Comparison of ENCODE assay signal across 9 mouse cellular contexts in the genomic region with DNA sequence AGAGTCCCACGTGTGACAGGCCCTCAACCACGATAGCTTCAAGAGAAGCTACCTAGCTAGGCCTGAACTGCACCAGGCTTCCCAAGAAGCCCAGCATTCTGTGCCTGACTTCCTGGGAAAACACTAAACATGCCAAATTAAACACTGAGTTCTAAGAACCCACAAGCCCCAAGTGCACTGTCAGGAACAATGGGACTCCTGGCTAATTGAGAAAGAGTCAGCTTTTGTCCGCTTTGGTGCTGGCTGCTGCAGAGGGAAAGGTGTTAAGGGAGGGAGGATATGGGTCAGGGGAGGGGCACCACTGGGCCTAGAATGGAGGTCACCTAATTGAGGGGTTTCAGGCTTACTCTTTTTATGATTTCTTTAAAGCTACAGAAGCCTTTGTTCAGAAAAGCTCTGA. TPM values are rescaled to one million over a fixed set of nuclear protein-coding genes. Genes with fewer than 3 reads are reported as not detected.
DNase-seq lines count a peak whose midpoint lies in the region; ATAC-seq and TF ChIP-seq lines count a peak whose summit lies in the region.
"Had no signal": no experiment of that assay in that cellular context is flagged by ENCODE, and none has a peak within 500 bp of the region (broad histone marks: within the 10 kb centered on the region; RNA-seq: fewer than 3 reads in every experiment).

No protein-coding gene starts in this region.

- no peak for TF ChIP-seq CTCF in heart, adult 2 months (IDR thresholded peaks at IDR 0.05)
- no peak for TF ChIP-seq CTCF in lung, postnatal 0 days (IDR thresholded peaks at IDR 0.05)
- no peak for TF ChIP-seq CTCF in olfactory bulb, adult 2 months (IDR thresholded peaks at IDR 0.05; ENCODE audit: insufficient read depth, low read depth, low read length)

- peak overlapping the region; percentile 7; the same call in 1 of the 2 replicates for H3K27ac ChIP-seq in heart, adult 2 months
- H3K27ac ChIP-seq in lung, postnatal 0 days (ENCODE audit: low read length), result peak overlapping the region; percentile 89
- no peak overlapping the region; the same call in 1 of the 2 replicates for H3K27ac ChIP-seq in forebrain, embryonic 14.5 days (ENCODE audit: low read depth, low read length)
- peak overlapping the region; percentile 59; the same call in 1 of the 2 replicates for H3K27ac ChIP-seq in olfactory bulb, adult 2 months (ENCODE audit: insufficient read depth, low read depth, low read length)

- peaks cover 3% of the 10 kb centered on the region for H3K36me3 ChIP-seq in heart, adult 2 months (ENCODE audit: control insufficient read depth, insufficient read depth, low read length)
- H3K36me3 ChIP-seq in lung, postnatal 0 days (ENCODE audit: insufficient read depth, low read length), result no peaks in the 10 kb centered on the region
- H3K36me3 ChIP-seq in forebrain, embryonic 14.5 days (ENCODE audit: control insufficient read depth, insufficient read depth, low read length), result 0 out of 2 replicates have a peak, but pooled peaks cover 3% of the 10 kb centered on the region

- no peak for TF ChIP-seq POLR2A in heart, adult 2 months (IDR thresholded peaks at IDR 0.05; ENCODE audit: insufficient read depth, low read depth, low read length)
- no peak for TF ChIP-seq POLR2A in olfactory bulb, adult 2 months (IDR thresholded peaks at IDR 0.05; ENCODE audit: insufficient read depth, low read depth, low read length)

- 45% methylated on average over 3 of the region's 3 CpGs for WGBS in heart, adult 2 months
- 51% methylated on average over 3 of the region's 3 CpGs for WGBS in lung, postnatal 0 days
- WGBS in forebrain, embryonic 14.5 days, result 27% methylated on average over 3 of the region's 3 CpGs
- WGBS in olfactory bulb, adult 2 months, result 58% methylated on average over 3 of the region's 3 CpGs

- H3K4me2 ChIP-seq in lung, postnatal 0 days (replicated peaks; ENCODE audit: low read depth, low read length), result no peak overlapping the region
- H3K4me2 ChIP-seq in forebrain, embryonic 14.5 days (ENCODE audit: low read length), result no peak overlapping the region

- H3K27me3 ChIP-seq in heart, adult 2 months (ENCODE audit: control insufficient read depth, insufficient read depth, low read length), result no peaks in the 10 kb centered on the region
- H3K27me3 ChIP-seq in lung, postnatal 0 days (replicated peaks; ENCODE audit: insufficient read depth, low read length), result no peaks in the 10 kb centered on the region
- H3K27me3 ChIP-seq in forebrain, embryonic 14.5 days (replicated peaks; ENCODE audit: control insufficient read depth, insufficient read depth, low read length), result no peaks in the 10 kb centered on the region

- H3K9ac ChIP-seq in heart, adult 2 months (ENCODE audit: low read depth, low read length), result no peak overlapping the region
- no peak overlapping the region for H3K9ac ChIP-seq in lung, postnatal 0 days (replicated peaks; ENCODE audit: low read depth)
- no peak overlapping the region for H3K9ac ChIP-seq in forebrain, embryonic 14.5 days (ENCODE audit: low read length)

- 0 out of 2 replicates have a peak, but pooled peaks cover 1% of the 10 kb centered on the region for H3K79me2 ChIP-seq in heart, adult 2 months (replicated peaks; ENCODE audit: control insufficient read depth, insufficient read depth, low read length)

- no peak for DNase-seq in heart, adult 2 months
- no peak for DNase-seq in heart, postnatal 14 days
- DNase-seq in lung, postnatal 0 days (ENCODE audit: low spot score), result peak; percentile 55
- no peak for DNase-seq in lung, postnatal 4 days
- peak; percentile 37 for DNase-seq in forebrain, embryonic 14.5 days (ENCODE audit: low spot score)
- DNase-seq in cerebellum, adult 8-10 months, result no peak
- DNase-seq in cerebellum, postnatal 4 days (ENCODE audit: low spot score in 2 of 2), result no peak
- DNase-seq: kidney, adult 8-10 months had no signal

- TF ChIP-seq EP300 in heart, adult 2 months (IDR thresholded peaks at IDR 0.05; ENCODE audit: insufficient read depth, low read depth, low read length), result 0 out of 2 replicates have a peak, but pooled peaks have one; percentile 19
- no peak for TF ChIP-seq EP300 in lung, postnatal 0 days (IDR thresholded peaks at IDR 0.05)

- ATAC-seq in lung, postnatal 0 days, result peak; percentile 43
- ATAC-seq in forebrain, embryonic 14.5 days, result peak; percentile 51; the same call in 1 of the 2 replicates

- H3K9me3 ChIP-seq in lung, postnatal 0 days (ENCODE audit: low read length), result no peaks in the 10 kb centered on the region
- H3K9me3 ChIP-seq in forebrain, embryonic 14.5 days (replicated peaks; ENCODE audit: control insufficient read depth, low read length), result no peaks in the 10 kb centered on the region

- intact Hi-C loops in heart, adult 2 months (cut with DNase I), result no loop called here
- intact Hi-C loops in heart, postnatal 14 days (cut with DNase I), result no loop called here

- no peak overlapping the region for H3K4me3 ChIP-seq in heart, adult 2 months
- no peak overlapping the region for H3K4me3 ChIP-seq in lung, postnatal 0 days (ENCODE audit: low read depth, low read length)
- no peak overlapping the region for H3K4me3 ChIP-seq in forebrain, embryonic 14.5 days (ENCODE audit: low read depth, low read length)
- H3K4me3 ChIP-seq in olfactory bulb, adult 2 months (ENCODE audit: insufficient read depth, low read depth, low read length), result no peak overlapping the region

- peaks cover 22% of the 10 kb centered on the region for H3K4me1 ChIP-seq in heart, adult 2 months (ENCODE audit: control insufficient read depth, insufficient read depth, low read length)
- peaks cover 34% of the 10 kb centered on the region; the same call in 1 of the 2 replicates for H3K4me1 ChIP-seq in lung, postnatal 0 days (ENCODE audit: insufficient read depth, low read depth, low read length)
- H3K4me1 ChIP-seq in forebrain, embryonic 14.5 days (ENCODE audit: control insufficient read depth, insufficient read depth, low read length), result peaks cover 24% of the 10 kb centered on the region
- H3K4me1 ChIP-seq in olfactory bulb, adult 2 months (ENCODE audit: control insufficient read depth, insufficient read depth, low read length), result peaks cover 21% of the 10 kb centered on the region

RNA-seq across cellular contexts. Expression of a gene that starts 17.6 kb away (rescaled TPM):
- 10 to 100 TPM; 11.8 to 18.6 TPM for total RNA-seq in heart, adult 2 months (2021)
- polyA plus RNA-seq in heart, adult 2 months (2012; rRNA removed), result 25.7 and 26.4 TPM in 2 replicates
- 10 to 100 TPM; 27.9 to 28.7 TPM for total RNA-seq in heart, postnatal 14 days (2021)
- polyA plus RNA-seq in lung, postnatal 0 days (2015; fragmentation: Nextera tagmentation; extraction: Ambion mirVana), result 77.3 and 84.9 TPM in 2 replicates
- polyA plus RNA-seq in forebrain, embryonic 14.5 days (2014; fragmentation: Nextera tagmentation; extraction: Ambion mirVana), result 101 and 105 TPM in 2 replicates
- polyA plus RNA-seq in olfactory bulb, adult 2 months (2012; ENCODE audit: insufficient read depth, insufficient read length, low replicate concordance, missing spikeins), result not detected in 2 replicates

RNA-seq across cellular contexts. Expression of a gene that starts 56.0 kb away (rescaled TPM):
- 1 to 10 TPM in 1 of 2 experiments, under 1 TPM in 1; 0.84 to 1.1 TPM for total RNA-seq in heart, adult 2 months (2021)
- polyA plus RNA-seq in heart, adult 2 months (2012; rRNA removed), result 0.14 and 0.18 TPM in 2 replicates
- total RNA-seq in heart, postnatal 14 days (2021), result 1 to 10 TPM in 1 of 2 experiments, under 1 TPM in 1; 0.93 to 1.2 TPM
- 0.38 and 0.58 TPM in 2 replicates for polyA plus RNA-seq in lung, postnatal 0 days (2015; fragmentation: Nextera tagmentation; extraction: Ambion mirVana)
- polyA plus RNA-seq in forebrain, embryonic 14.5 days (2014; fragmentation: Nextera tagmentation; extraction: Ambion mirVana), result 1.5 and 1.8 TPM in 2 replicates
- polyA plus RNA-seq in olfactory bulb, adult 2 months (2012; ENCODE audit: insufficient read depth, insufficient read length, low replicate concordance, missing spikeins), result not detected in 2 replicates

Comparison
In these comparisons a context has a peak if more than half of its experiments do, and no peak if none do; other contexts are left out.
1. DNase-seq: peak in lung, postnatal 0 days (single experiment) and forebrain, embryonic 14.5 days (single experiment); none in heart, adult 2 months (0 of 2), heart, postnatal 14 days (0 of 2), lung, postnatal 4 days (0 of 2), cerebellum, adult 8-10 months (single experiment) and cerebellum, postnatal 4 days (0 of 2).
2. RNA of a gene that starts 17.6 kb away (polyA plus RNA-seq): 101 to 105 TPM in forebrain, embryonic 14.5 days, 77.3 to 84.9 TPM in lung, postnatal 0 days and 25.7 to 26.4 TPM in heart, adult 2 months; not detected in olfactory bulb, adult 2 months; every median in the first group is over 10 times any median in the second.